Mouse (Mus musculus) kidney, adult 2 months (tissue): ENCODE results near the gene 5031439G07Rik.
"Not testable (repeated sequence)": the region's sequence is repeated elsewhere in the genome, so short reads cannot be mapped to it uniquely, and the experiment has no call there.

Experiments used
- CTCF ChIP-seq: fragments of 200-500 bp; conservative IDR thresholded peaks from 2 replicates; pipeline ENCODE4 v1.5.1; 2011; ENCODE audit warnings: low read depth, mild to moderate bottlenecking, control low read depth, low read length, moderate library complexity, mixed read lengths; ENCODE audit not compliant: insufficient read depth, insufficient read length
- POLR2A ChIP-seq: fragments of 200-500 bp; IDR thresholded peaks from one replicate; pipeline ENCODE4 v1.6.1; 2011; ENCODE audit warnings: low read depth, low read length, control low read depth

DNA sequence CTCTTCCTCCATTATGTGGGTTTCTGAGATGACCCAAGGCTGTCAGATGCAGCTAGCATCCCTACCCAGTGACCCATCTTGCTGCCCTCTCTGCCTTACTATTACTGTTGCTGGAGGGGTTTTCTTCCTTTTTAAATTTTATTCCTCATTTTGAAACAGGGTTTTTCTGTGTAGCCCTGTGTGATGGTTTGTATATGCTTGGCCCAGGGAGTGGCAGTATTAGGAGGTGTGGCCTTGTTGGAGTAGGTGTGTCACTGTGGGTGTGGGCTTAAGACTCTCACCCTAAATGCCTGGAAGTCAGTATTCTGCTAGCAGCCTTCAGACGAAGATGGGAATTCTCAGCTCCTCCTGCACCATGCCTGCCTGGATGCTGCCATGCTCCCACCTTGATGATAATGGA lies 40.3 kb upstream of the 5031439G07Rik start, which contains the start of gene Fam118a:
- not testable (repeated sequence) for TF ChIP-seq POLR2A, CTCF
